Mouse (Mus musculus) forebrain, embryonic 12.5 days (tissue): ENCODE measurements at regions not wholly inside any gene's neighbourhood (a gene's known extent, or its start where the extent isn't known, plus 50 kb on each side); places are given as distances from the start of the nearest gene placed in this dataset.
"Not testable (repeated sequence)": the region's sequence is repeated elsewhere in the genome, so short reads cannot be mapped to it uniquely, and the experiment has no call there.

Experiments
- ATAC-seq: fragments of 200-750 bp; cut with Nextera tagmentation; 2 replicates; pipeline ENCODE4 v1.8.0; 2017; ENCODE audit warnings: moderate TSS enrichment; ENCODE audit not compliant: low FRiP score
- H3K27ac ChIP-seq: fragments of 300-500 bp; sonication (generic); 2 replicates; pipeline ENCODE4 v1.5.1; 2016; ENCODE audit warnings: mild to moderate bottlenecking
- H3K27me3 ChIP-seq: fragments of 300-500 bp; sonication (generic); 2 replicates; pipeline ENCODE4 v1.6.1; 2016; ENCODE audit warnings: mild to moderate bottlenecking
- H3K36me3 ChIP-seq: fragments of 300-500 bp; sonication (generic); replicated peaks from 2 replicates; pipeline ENCODE4 v1.6.1; 2016; ENCODE audit warnings: mild to moderate bottlenecking
- H3K4me1 ChIP-seq: fragments of 300-500 bp; sonication (generic); 2 replicates; pipeline ENCODE4 v1.6.1; 2016
- H3K4me2 ChIP-seq: fragments of 300-500 bp; sonication (generic); 2 replicates; pipeline ENCODE4 v1.6.1; 2016; ENCODE audit warnings: mild to moderate bottlenecking, moderate library complexity
- H3K4me3 ChIP-seq: fragments of 300-500 bp; sonication (generic); replicated peaks from 2 replicates; pipeline ENCODE4 v1.5.1; 2016; ENCODE audit warnings: mild to moderate bottlenecking
- H3K9ac ChIP-seq: fragments of 300-500 bp; sonication (generic); 2 replicates; pipeline ENCODE4 v1.6.1; 2016; ENCODE audit warnings: mild to moderate bottlenecking
- H3K9me3 ChIP-seq: fragments of 300-500 bp; sonication (generic); 2 replicates; pipeline ENCODE4 v1.6.1; 2016
- WGBS: fragments of 180-500 bp; shearing (Covaris S2); methylation state at CpG from one replicate; pipeline ENCODE4 v1.1.7; 2016; 5-methylcytosine and 5-hydroxymethylcytosine counted together

DNA sequence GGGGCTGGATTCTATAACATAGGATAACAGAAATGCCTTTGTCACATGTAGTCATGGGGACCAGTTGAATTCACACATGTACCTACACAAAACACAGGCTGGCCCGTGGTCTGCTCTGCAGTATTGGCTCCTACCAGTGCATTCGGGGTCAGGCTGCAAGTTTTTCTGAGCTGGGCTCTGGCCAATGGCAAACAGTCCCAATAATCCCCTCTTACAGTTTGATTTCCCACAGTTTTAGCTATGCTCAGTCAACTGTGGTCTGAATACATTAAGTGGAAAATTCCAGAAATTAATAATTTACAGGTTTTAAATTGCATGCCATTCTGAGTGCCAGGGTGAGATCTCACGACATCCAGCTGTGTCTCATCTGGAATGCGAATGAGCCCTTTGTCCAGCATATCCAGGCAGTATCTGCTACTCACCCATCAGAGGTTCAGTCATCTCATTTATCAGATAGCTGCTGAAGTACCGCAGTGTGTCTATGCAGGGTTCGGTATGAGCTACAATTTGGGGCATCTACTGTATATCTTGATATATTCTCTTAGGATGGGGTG is 124.0 kb upstream of the Rgma start:
- ATAC-seq = no peak; the same call in 1 of the 2 replicates
- no peaks in the 10 kb centered on the region for H3K27me3 ChIP-seq
- no peaks in the 10 kb centered on the region for H3K9me3 ChIP-seq
- no peak overlapping the region for H3K4me2 ChIP-seq
- WGBS = 83% methylated on average over 6 of the region's 6 CpGs
- H3K4me3 ChIP-seq = no peak overlapping the region
- H3K4me1 ChIP-seq = peaks cover 14% of the 10 kb centered on the region
- no peak overlapping the region for H3K27ac ChIP-seq
- no peaks in the 10 kb centered on the region for H3K36me3 ChIP-seq
- no peak overlapping the region for H3K9ac ChIP-seq

DNA sequence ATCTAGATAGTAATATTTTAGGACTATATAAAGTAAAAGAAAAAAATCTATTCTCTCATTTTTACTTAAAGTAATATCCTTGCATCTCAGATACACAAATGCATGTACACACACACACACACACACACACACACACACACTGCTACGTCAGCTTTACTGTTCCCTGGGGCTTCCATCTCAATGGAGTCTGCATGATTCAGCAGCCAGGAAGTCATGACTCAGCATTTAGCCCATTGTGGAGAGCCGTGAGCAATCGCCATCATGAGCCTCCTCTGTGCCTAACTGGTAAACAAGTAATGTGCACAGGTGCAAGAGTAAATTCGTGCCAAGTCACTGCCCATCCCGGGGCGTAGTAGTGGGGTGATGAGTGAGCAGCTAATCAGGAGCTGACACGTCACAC is 120.3 kb upstream of the Rgma start:
- H3K4me1 ChIP-seq = peaks cover 14% of the 10 kb centered on the region
- not testable (repeated sequence) for H3K27me3 ChIP-seq, ATAC-seq, H3K36me3 ChIP-seq, H3K9ac ChIP-seq, H3K9me3 ChIP-seq, H3K4me3 ChIP-seq, H3K4me2 ChIP-seq, H3K27ac ChIP-seq
- 89% methylated on average over 7 of the region's 7 CpGs for WGBS

- Histone ChIP-seq H3K9me3 (no peaks in the 10 kb centered on the region), H3K36me3 (no peaks in the 10 kb centered on the region), H3K27me3 (no peaks in the 10 kb centered on the region), H3K27ac (no peak overlapping the region), H3K4me3 (no peak overlapping the region), H3K4me2 (no peak overlapping the region), H3K4me1 (peaks cover 14% of the 10 kb centered on the region), H3K9ac (no peak overlapping the region)
- WGBS = 95% methylated on average over 4 of the region's 4 CpGs
- no peak for ATAC-seq
Measured at GRCm38 (mm10) chr7:73260140-73260539, 115.2 kb upstream of the Rgma start.

- no peak overlapping the region for H3K4me2 ChIP-seq
- no peak overlapping the region for H3K27ac ChIP-seq
- H3K9me3 ChIP-seq = no peaks in the 10 kb centered on the region
- no peak overlapping the region for H3K9ac ChIP-seq
- 0 out of 2 replicates have a peak, but pooled peaks have one; percentile 44 for ATAC-seq
- H3K36me3 ChIP-seq = no peaks in the 10 kb centered on the region
- no peaks in the 10 kb centered on the region for H3K27me3 ChIP-seq
- H3K4me3 ChIP-seq = no peak overlapping the region
- WGBS = 64% methylated on average over 5 of the region's 5 CpGs
- H3K4me1 ChIP-seq = peaks cover 14% of the 10 kb centered on the region
Measured at GRCm38 (mm10) chr7:73261750-73262149, 113.6 kb upstream of the Rgma start.

- H3K9ac ChIP-seq = no peak overlapping the region
- no peak overlapping the region for H3K27ac ChIP-seq
- ATAC-seq = no peak
- no peaks in the 10 kb centered on the region for H3K36me3 ChIP-seq
- H3K27me3 ChIP-seq = no peaks in the 10 kb centered on the region
- peaks cover 14% of the 10 kb centered on the region for H3K4me1 ChIP-seq
- WGBS = 17% methylated on average over 3 of the region's 3 CpGs
- H3K4me3 ChIP-seq = no peak overlapping the region
- H3K9me3 ChIP-seq = no peaks in the 10 kb centered on the region
- H3K4me2 ChIP-seq = no peak overlapping the region
Measured at GRCm38 (mm10) chr7:73262526-73262925, 112.8 kb upstream of the Rgma start.

DNA sequence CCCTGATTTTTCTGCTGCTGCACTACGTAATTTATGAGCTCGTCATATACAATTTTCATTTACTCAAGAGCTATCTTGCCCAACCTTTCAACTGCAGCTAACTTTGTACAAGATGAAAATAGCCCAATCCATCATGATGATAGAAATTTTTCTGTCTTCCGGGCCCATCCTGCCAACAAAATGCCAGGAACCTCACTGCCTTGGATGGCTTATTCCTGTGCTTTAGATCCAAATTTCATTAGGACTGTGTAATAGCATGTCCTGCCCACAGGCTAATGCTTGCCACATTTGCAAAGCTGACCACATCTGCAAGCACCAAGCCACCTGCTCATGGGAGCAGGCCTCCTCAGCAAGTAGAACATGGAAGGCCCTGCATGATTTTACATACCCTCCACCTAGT is 105.7 kb upstream of the Rgma start:
- H3K4me1 ChIP-seq = 0 out of 2 replicates have a peak, but pooled peaks cover 4% of the 10 kb centered on the region
- no peak overlapping the region for H3K4me3 ChIP-seq
- ATAC-seq = no peak
- H3K9ac ChIP-seq = no peak overlapping the region
- H3K4me2 ChIP-seq = no peak overlapping the region
- no peaks in the 10 kb centered on the region for H3K9me3 ChIP-seq
- no peaks in the 10 kb centered on the region for H3K27me3 ChIP-seq
- no peaks in the 10 kb centered on the region for H3K36me3 ChIP-seq
- 97% methylated on average over 3 of the region's 3 CpGs for WGBS
- no peak overlapping the region for H3K27ac ChIP-seq

DNA sequence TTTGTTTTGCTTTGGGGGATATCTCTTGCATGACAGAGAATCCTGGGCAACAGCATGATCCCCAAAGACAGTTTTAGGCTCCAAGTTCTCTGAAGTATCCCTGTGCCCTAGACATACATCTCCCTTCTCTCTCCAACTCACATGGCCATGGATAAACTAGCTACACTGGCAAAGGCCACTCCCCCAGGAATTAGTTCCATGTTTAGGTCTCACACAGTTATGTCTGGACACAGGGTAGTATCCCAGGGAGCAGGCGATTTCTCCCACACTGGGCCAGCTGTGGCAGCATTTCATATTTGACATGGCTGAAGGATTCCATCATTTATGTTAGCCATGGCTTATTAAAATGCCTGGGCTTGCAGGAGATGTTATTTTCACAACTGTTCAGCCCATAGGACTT is 102.5 kb upstream of the Rgma start:
- H3K4me3 ChIP-seq = no peak overlapping the region
- H3K9me3 ChIP-seq = no peaks in the 10 kb centered on the region
- no peak overlapping the region for H3K4me2 ChIP-seq
- no peak for ATAC-seq
- WGBS = 90% methylated on average over 1 of the region's 1 CpGs
- H3K36me3 ChIP-seq = no peaks in the 10 kb centered on the region
- 0 out of 2 replicates have a peak, but pooled peaks cover 4% of the 10 kb centered on the region for H3K4me1 ChIP-seq
- no peak overlapping the region for H3K9ac ChIP-seq
- no peaks in the 10 kb centered on the region for H3K27me3 ChIP-seq
- H3K27ac ChIP-seq = no peak overlapping the region

GRCm38 (mm10) chr7:73275814-73276271 is 99.5 kb upstream of the Rgma start:
- Histone ChIP-seq H3K27me3 (no peaks in the 10 kb centered on the region), H3K27ac (no peak overlapping the region), H3K4me2 (no peak overlapping the region), H3K4me1 (0 out of 2 replicates have a peak, but pooled peaks cover 3% of the 10 kb centered on the region), H3K36me3 (no peaks in the 10 kb centered on the region), H3K9ac (no peak overlapping the region), H3K4me3 (no peak overlapping the region), H3K9me3 (0 out of 2 replicates have a peak, but pooled peaks cover 3% of the 10 kb centered on the region)
- ATAC-seq = no peak
- WGBS = 87% methylated on average over 9 of the region's 9 CpGs

- Histone ChIP-seq H3K4me1 (no peaks in the 10 kb centered on the region), H3K9ac (no peak overlapping the region), H3K4me2 (no peak overlapping the region), H3K36me3 (no peaks in the 10 kb centered on the region), H3K9me3 (peaks cover 7% of the 10 kb centered on the region; the same call in 1 of the 2 replicates), H3K4me3 (no peak overlapping the region), H3K27ac (no peak overlapping the region), H3K27me3 (no peaks in the 10 kb centered on the region)
- 92% methylated on average over 6 of the region's 6 CpGs for WGBS
- no peak for ATAC-seq
Measured at GRCm38 (mm10) chr7:73278616-73279015, 96.7 kb upstream of the Rgma start.

DNA sequence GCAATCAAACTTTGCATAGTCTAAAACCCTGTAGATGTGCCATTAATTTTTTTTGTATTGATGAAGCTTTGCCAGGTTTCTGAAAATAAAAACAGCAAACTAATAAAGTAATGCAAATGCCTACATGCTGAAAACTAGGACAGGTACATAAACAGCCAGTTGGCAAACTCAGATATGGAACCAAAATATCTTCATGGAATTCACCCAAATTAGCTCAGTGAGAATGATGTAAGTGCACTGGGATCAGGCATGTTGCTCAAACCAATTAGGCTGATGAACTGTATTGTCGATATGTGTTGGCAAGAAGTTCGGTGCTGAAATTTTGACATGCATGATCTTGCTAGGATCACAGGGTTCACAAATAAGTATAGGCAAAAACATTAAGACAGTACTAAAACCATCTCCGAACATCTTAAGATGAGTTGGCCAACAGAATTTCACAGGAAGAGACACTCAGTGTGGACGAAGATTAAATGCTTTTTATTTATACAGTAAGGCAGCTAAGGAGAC is 95.3 kb upstream of the Rgma start:
- Histone ChIP-seq H3K4me1 (no peaks in the 10 kb centered on the region), H3K9me3 (peaks cover 7% of the 10 kb centered on the region; the same call in 1 of the 2 replicates), H3K4me3 (no peak overlapping the region), H3K27ac (no peak overlapping the region), H3K36me3 (no peaks in the 10 kb centered on the region), H3K4me2 (no peak overlapping the region), H3K9ac (no peak overlapping the region), H3K27me3 (no peaks in the 10 kb centered on the region)
- 95% methylated on average over 4 of the region's 4 CpGs for WGBS
- no peak for ATAC-seq

DNA sequence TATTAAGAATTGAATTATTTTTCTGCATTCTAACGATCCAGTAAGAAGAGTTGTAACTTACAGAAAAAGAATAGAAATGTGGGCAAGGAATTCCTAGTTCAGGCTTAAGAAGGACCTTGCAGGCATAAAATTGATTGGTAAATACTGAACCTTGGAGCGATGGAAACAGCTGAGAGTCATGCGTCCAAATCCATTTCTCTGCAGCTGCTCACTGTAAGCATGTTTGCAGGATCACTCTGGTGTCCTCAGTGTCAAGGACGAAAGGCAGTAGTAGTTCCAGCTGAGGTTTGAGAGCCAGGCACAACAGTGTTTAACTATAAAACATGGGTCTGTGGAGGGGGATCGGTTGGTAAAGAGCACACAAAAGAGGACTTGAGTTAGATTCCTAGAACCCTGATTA is 89.1 kb upstream of the Rgma start:
- no peak for ATAC-seq
- WGBS = 89% methylated on average over 5 of the region's 5 CpGs

GRCm38 (mm10) chr7:73293337-73293736 is 82.0 kb upstream of the Rgma start:
- 75% methylated on average over 4 of the region's 4 CpGs for WGBS
- H3K4me1 ChIP-seq = no peaks in the 10 kb centered on the region
- no peak overlapping the region for H3K9ac ChIP-seq
- no peak overlapping the region for H3K4me2 ChIP-seq
- H3K36me3 ChIP-seq = no peaks in the 10 kb centered on the region
- no peaks in the 10 kb centered on the region for H3K9me3 ChIP-seq
- no peak for ATAC-seq
- no peak overlapping the region for H3K27ac ChIP-seq
- no peak overlapping the region for H3K4me3 ChIP-seq
- no peaks in the 10 kb centered on the region for H3K27me3 ChIP-seq

More for the DNA sequence above, 89.1 kb upstream of the Rgma start:
- Histone ChIP-seq H3K27me3 (no peaks in the 10 kb centered on the region), H3K4me2 (no peak overlapping the region), H3K9me3 (peaks cover 3% of the 10 kb centered on the region; the same call in 1 of the 2 replicates), H3K9ac (no peak overlapping the region), H3K36me3 (no peaks in the 10 kb centered on the region), H3K4me3 (no peak overlapping the region), H3K4me1 (no peaks in the 10 kb centered on the region), H3K27ac (no peak overlapping the region)

DNA sequence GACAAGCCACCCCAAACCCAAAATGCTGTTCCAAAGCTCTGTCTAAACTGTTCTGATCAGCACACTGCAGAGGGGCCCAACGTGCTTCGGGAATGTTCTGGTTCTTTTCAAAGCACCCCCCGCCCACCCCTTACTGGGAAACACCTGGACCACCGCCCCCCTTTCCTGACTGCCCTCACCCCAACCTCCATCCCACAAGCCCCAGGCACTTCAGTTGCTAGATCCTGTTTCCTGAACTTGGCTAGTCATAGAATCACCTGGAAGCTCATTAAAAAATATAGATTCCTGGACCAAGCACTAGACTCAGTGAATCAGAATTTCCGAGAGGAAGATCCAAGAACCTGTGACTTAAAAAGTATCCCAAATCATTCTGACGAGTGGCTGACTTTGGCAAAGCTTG is 80.9 kb upstream of the Rgma start:
- Histone ChIP-seq H3K4me1 (no peaks in the 10 kb centered on the region), H3K4me2 (no peak overlapping the region), H3K27me3 (no peaks in the 10 kb centered on the region), H3K9ac (no peak overlapping the region), H3K4me3 (no peak overlapping the region), H3K9me3 (no peaks in the 10 kb centered on the region), H3K36me3 (no peaks in the 10 kb centered on the region), H3K27ac (no peak overlapping the region)
- no peak for ATAC-seq
- WGBS = 90% methylated on average over 6 of the region's 6 CpGs
